Mouse (Mus musculus) kidney, adult 11 months (tissue): ENCODE measurements at regions not wholly inside any gene's neighbourhood (a gene's known extent, or its start where the extent isn't known, plus 50 kb on each side); places are given as distances from the start of the nearest gene placed in this dataset.

Experiments
- DNase-seq: peaks from one replicate; pipeline ENCODE4 v3.0.0; 2022

GRCm38 (mm10) chr16:88412287-88412686, 94.5 kb downstream of the Cldn17 start:
- DNase-seq = no peak

- DNase-seq = no peak
Measured at GRCm38 (mm10) chr16:88408144-88408543, 98.6 kb downstream of the Cldn17 start.

- no peak for DNase-seq
Measured at GRCm38 (mm10) chr16:88404331-88404730, 102.4 kb downstream of the Cldn17 start.

GRCm38 (mm10) chr16:88399881-88400280, 106.9 kb downstream of the Cldn17 start:
- DNase-seq = no peak

- DNase-seq = no peak
Measured at GRCm38 (mm10) chr16:88392764-88393163, 102.7 kb upstream of the Grik1 start.

GRCm38 (mm10) chr16:88381605-88382279, 91.7 kb upstream of the Grik1 start:
- DNase-seq = no peak

- no peak for DNase-seq
Measured at GRCm38 (mm10) chr16:88375622-88376021, 85.6 kb upstream of the Grik1 start.

GRCm38 (mm10) chr16:88374612-88375011, 84.5 kb upstream of the Grik1 start:
- no peak for DNase-seq

- DNase-seq = peak; percentile 21
Measured at GRCm38 (mm10) chr16:88372034-88372433, 82.0 kb upstream of the Grik1 start.

- no peak for DNase-seq
Measured at GRCm38 (mm10) chr16:88368146-88368545, 78.1 kb upstream of the Grik1 start.

GRCm38 (mm10) chr16:88367162-88367561, 77.1 kb upstream of the Grik1 start:
- no peak for DNase-seq

GRCm38 (mm10) chr16:88360081-88360480, 70.0 kb upstream of the Grik1 start:
- no peak for DNase-seq
